Mouse (Mus musculus): ENCODE data around the gene Gm49486.

DNA sequence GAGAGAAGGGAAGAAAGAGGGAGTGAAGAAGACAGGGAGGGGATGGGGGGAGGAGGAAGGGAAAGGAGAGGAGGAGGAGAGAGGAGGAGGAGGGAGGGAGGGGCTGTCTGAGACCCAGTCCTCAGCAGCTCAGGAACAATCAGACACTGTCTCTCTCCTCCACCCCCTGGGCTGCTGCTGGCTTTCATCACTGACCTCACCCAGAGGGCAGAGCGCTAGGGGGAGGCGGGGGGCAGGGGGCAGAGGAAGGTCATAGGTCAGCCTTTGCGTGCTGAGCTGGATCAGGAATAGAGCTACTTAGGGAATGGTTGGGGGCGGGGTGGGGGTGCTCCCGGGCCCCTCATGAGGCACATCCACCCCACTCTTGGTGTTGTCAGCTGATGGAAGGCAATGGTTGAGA, 5.5 kb upstream of the Gm49486 start:
- TF ChIP-seq POLR2A (IDR thresholded peaks at IDR 0.05; ENCODE audit: borderline replicate concordance, extremely low read depth, low read depth, low read length) (no peak), CTCF (IDR thresholded peaks at IDR 0.05; ENCODE audit: insufficient read depth, low read length) (no peak)
